Mouse (Mus musculus): ENCODE results near the gene Hbs1l.

DNA sequence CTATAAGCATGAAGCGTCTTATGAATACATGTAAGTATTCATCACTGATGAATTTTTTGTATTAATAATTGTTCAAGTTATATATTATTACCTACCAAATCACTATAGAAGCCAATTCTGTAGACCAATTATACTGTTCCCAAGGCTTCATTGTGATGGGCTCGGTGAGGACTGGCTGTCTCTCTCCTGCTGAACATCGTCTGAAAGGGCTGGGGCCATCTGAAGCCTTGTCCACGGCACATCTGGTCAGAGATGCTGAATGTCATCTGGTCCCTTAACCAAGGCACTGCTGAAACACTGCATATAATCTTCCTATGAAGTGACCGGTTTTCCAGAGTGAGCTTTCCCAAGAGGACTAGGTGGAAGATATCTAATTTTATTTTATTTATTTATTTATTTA lies 24.9 kb upstream of the Hbs1l start:
- TF ChIP-seq CTCF (IDR thresholded peaks at IDR 0.05) (no peak), EP300 (IDR thresholded peaks at IDR 0.05) (no peak)
